Mouse (Mus musculus) neural tube, embryonic 11.5 days (tissue): ENCODE data around the gene Mab21l3. TPM values are rescaled to one million over a fixed set of nuclear protein-coding genes. Genes with fewer than 3 reads are reported as not detected.

ENCODE experiments used
- ATAC-seq: fragments of 200-750 bp; cut with Nextera tagmentation; 2 replicates; pipeline ENCODE4 v1.8.0; 2017; ENCODE audit warnings: moderate number of reproducible peaks, mild to moderate bottlenecking, moderate TSS enrichment, moderate library complexity; ENCODE audit not compliant: insufficient read depth, low FRiP score, low TSS enrichment
- DNase-seq: peaks from one replicate; pipeline ENCODE4 v3.0.0-alpha.2; 2015; ENCODE audit warnings: low spot score
- H3K27ac ChIP-seq: fragments of 300-500 bp; sonication (generic); 2 replicates; pipeline ENCODE4 v1.5.1; 2014; ENCODE audit warnings: low read depth, mild to moderate bottlenecking, low read length
- H3K27me3 ChIP-seq: fragments of 300-500 bp; sonication (generic); 2 replicates; pipeline ENCODE4 v1.6.1; 2014; ENCODE audit warnings: mild to moderate bottlenecking, low read length, mixed read lengths; ENCODE audit not compliant: control insufficient read depth, insufficient read depth
- H3K36me3 ChIP-seq: fragments of 300-500 bp; sonication (generic); 2 replicates; pipeline ENCODE4 v1.6.1; 2014; ENCODE audit warnings: mild to moderate bottlenecking, low read length, moderate library complexity, mixed read lengths; ENCODE audit not compliant: control insufficient read depth, insufficient read depth
- H3K4me1 ChIP-seq: fragments of 300-500 bp; sonication (generic); 2 replicates; pipeline ENCODE4 v1.6.1; 2014; ENCODE audit warnings: low read length, mixed read lengths; ENCODE audit not compliant: control insufficient read depth, insufficient read depth
- H3K4me2 ChIP-seq: fragments of 300-500 bp; sonication (generic); 2 replicates; pipeline ENCODE4 v1.6.1; 2014; ENCODE audit warnings: low read depth, mild to moderate bottlenecking, moderate library complexity
- H3K4me3 ChIP-seq: fragments of 300-500 bp; sonication (generic); 2 replicates; pipeline ENCODE4 v1.5.1; 2014; ENCODE audit warnings: low read depth, low read length
- H3K9ac ChIP-seq: fragments of 300-500 bp; sonication (generic); 2 replicates; pipeline ENCODE4 v1.6.1; 2014; ENCODE audit warnings: mild to moderate bottlenecking, low read length
- H3K9me3 ChIP-seq: fragments of 300-500 bp; sonication (generic); 2 replicates; pipeline ENCODE4 v1.6.1; 2016; ENCODE audit warnings: low read length; ENCODE audit not compliant: control insufficient read depth
- WGBS: fragments of 180-500 bp; shearing (Covaris S2); extraction: QIAGEN DNeasy Blood & Tissue Kit; methylation state at CpG from one replicate; pipeline ENCODE4 v1.1.7; 2014; 5-methylcytosine and 5-hydroxymethylcytosine counted together
- polyA plus RNA-seq: library from polyadenylated mRNA; unstranded; fragments of >200 nt; fragmentation: Nextera tagmentation; extraction: Ambion mirVana; gene quantifications from 2 replicates; pipeline ENCODE4 v1.2.1, GENCODE M21; 2014

Gene Mab21l3
- polyA plus RNA-seq, 1 experiment from 2014 or later: 0.76 TPM

- WGBS: 66% methylated on average over 10 of the region's 10 CpGs
- no peaks in the 10 kb centered on the region for H3K27me3 ChIP-seq
- H3K4me3 ChIP-seq: no peak overlapping the region
- no peaks in the 10 kb centered on the region for H3K4me1 ChIP-seq
- H3K27ac ChIP-seq: no peak overlapping the region
- H3K9me3 ChIP-seq: no peaks in the 10 kb centered on the region
- no peak overlapping the region for H3K9ac ChIP-seq
- no peaks in the 10 kb centered on the region for H3K36me3 ChIP-seq
- DNase-seq (peak; percentile 80), ATAC-seq (peak; percentile 67; the same call in 1 of the 2 replicates)
- no peak overlapping the region for H3K4me2 ChIP-seq
These were observed 36.3 kb downstream of the Mab21l3 start for GRCm38 (mm10) chr3:101812341-101812962.

GRCm38 (mm10) chr3:101811931-101812330, 36.8 kb downstream of the Mab21l3 start:
- Histone ChIP-seq H3K27me3 (no peaks in the 10 kb centered on the region), H3K27ac (no peak overlapping the region), H3K4me1 (no peaks in the 10 kb centered on the region), H3K36me3 (no peaks in the 10 kb centered on the region), H3K9ac (no peak overlapping the region), H3K9me3 (no peaks in the 10 kb centered on the region), H3K4me3 (no peak overlapping the region), H3K4me2 (no peak overlapping the region)
- ATAC-seq: no peak
- no peak for DNase-seq
- 69% methylated on average over 4 of the region's 4 CpGs for WGBS

GRCm38 (mm10) chr3:101807646-101808045, 41.1 kb downstream of the Mab21l3 start:
- H3K4me1 ChIP-seq: peaks cover 7% of the 10 kb centered on the region
- DNase-seq: no peak
- no peak overlapping the region for H3K4me2 ChIP-seq
- no peak overlapping the region for H3K4me3 ChIP-seq
- no peak for ATAC-seq
- no peak overlapping the region for H3K27ac ChIP-seq
- H3K9me3 ChIP-seq: no peaks in the 10 kb centered on the region
- H3K9ac ChIP-seq: no peak overlapping the region
- 92% methylated on average over 6 of the region's 6 CpGs for WGBS
- no peaks in the 10 kb centered on the region for H3K27me3 ChIP-seq
- no peaks in the 10 kb centered on the region for H3K36me3 ChIP-seq

- H3K27ac ChIP-seq: no peak overlapping the region
- no peak overlapping the region for H3K4me2 ChIP-seq
- no peaks in the 10 kb centered on the region for H3K9me3 ChIP-seq
- peaks cover 7% of the 10 kb centered on the region for H3K4me1 ChIP-seq
- no peak overlapping the region for H3K4me3 ChIP-seq
- DNase-seq (no peak), ATAC-seq (no peak)
- H3K36me3 ChIP-seq: no peaks in the 10 kb centered on the region
- H3K27me3 ChIP-seq: no peaks in the 10 kb centered on the region
- no peak overlapping the region for H3K9ac ChIP-seq
- 49% methylated on average over 4 of the region's 4 CpGs for WGBS
These were observed 41.8 kb downstream of the Mab21l3 start for GRCm38 (mm10) chr3:101806941-101807340.

- WGBS: 6% methylated on average over 16 of the region's 16 CpGs
These were observed 42.6 kb downstream of the Mab21l3 start for GRCm38 (mm10) chr3:101806149-101806548.

GRCm38 (mm10) chr3:101805562-101806004, 43.2 kb downstream of the Mab21l3 start:
- Histone ChIP-seq H3K9me3 (no peaks in the 10 kb centered on the region), H3K4me2 (no peak overlapping the region), H3K4me1 (peaks cover 7% of the 10 kb centered on the region), H3K27ac (no peak overlapping the region), H3K27me3 (no peaks in the 10 kb centered on the region), H3K4me3 (no peak overlapping the region), H3K36me3 (no peaks in the 10 kb centered on the region), H3K9ac (no peak overlapping the region)
- ATAC-seq (peak; percentile 48), DNase-seq (no peak)
- 12% methylated on average over 13 of the region's 13 CpGs for WGBS

More at GRCm38 (mm10) chr3:101806149-101806548, 42.6 kb downstream of the Mab21l3 start:
- H3K36me3 ChIP-seq: no peaks in the 10 kb centered on the region
- H3K27ac ChIP-seq: no peak overlapping the region
- H3K9me3 ChIP-seq: no peaks in the 10 kb centered on the region
- no peak overlapping the region for H3K4me3 ChIP-seq
- H3K9ac ChIP-seq: no peak overlapping the region
- ATAC-seq (peak; percentile 79), DNase-seq (peak; percentile 93)
- H3K4me1 ChIP-seq: peaks cover 7% of the 10 kb centered on the region
- no peak overlapping the region for H3K4me2 ChIP-seq
- no peaks in the 10 kb centered on the region for H3K27me3 ChIP-seq

GRCm38 (mm10) chr3:101804971-101805561, 43.7 kb downstream of the Mab21l3 start:
- Histone ChIP-seq H3K9me3 (no peaks in the 10 kb centered on the region), H3K27me3 (no peaks in the 10 kb centered on the region), H3K27ac (no peak overlapping the region), H3K36me3 (no peaks in the 10 kb centered on the region), H3K4me3 (no peak overlapping the region), H3K9ac (no peak overlapping the region), H3K4me1 (peaks cover 7% of the 10 kb centered on the region), H3K4me2 (no peak overlapping the region)
- 57% methylated on average over 11 of the region's 11 CpGs for WGBS
- DNase-seq: no peak
- no peak for ATAC-seq

- H3K27me3 ChIP-seq: no peaks in the 10 kb centered on the region
- 56% methylated on average over 6 of the region's 6 CpGs for WGBS
- no peaks in the 10 kb centered on the region for H3K9me3 ChIP-seq
- no peak overlapping the region for H3K27ac ChIP-seq
- DNase-seq: no peak
- no peak overlapping the region for H3K4me3 ChIP-seq
- ATAC-seq: no peak
- H3K36me3 ChIP-seq: no peaks in the 10 kb centered on the region
- H3K4me2 ChIP-seq: no peak overlapping the region
- H3K9ac ChIP-seq: no peak overlapping the region
- peaks cover 7% of the 10 kb centered on the region for H3K4me1 ChIP-seq
These were observed 44.4 kb downstream of the Mab21l3 start for GRCm38 (mm10) chr3:101804331-101804730.

- no peaks in the 10 kb centered on the region for H3K9me3 ChIP-seq
- no peak overlapping the region for H3K4me2 ChIP-seq
- DNase-seq (no peak), ATAC-seq (no peak)
- H3K9ac ChIP-seq: no peak overlapping the region
- H3K27ac ChIP-seq: no peak overlapping the region
- H3K4me1 ChIP-seq: peaks cover 7% of the 10 kb centered on the region
- 85% methylated on average over 6 of the region's 6 CpGs for WGBS
- H3K27me3 ChIP-seq: no peaks in the 10 kb centered on the region
- H3K4me3 ChIP-seq: no peak overlapping the region
- no peaks in the 10 kb centered on the region for H3K36me3 ChIP-seq
These were observed 45.0 kb downstream of the Mab21l3 start for GRCm38 (mm10) chr3:101803764-101804163.
